Mouse (Mus musculus) left cerebral cortex, postnatal 25 days (tissue): ENCODE measurements at regions not wholly inside any gene's neighbourhood (a gene's known extent, or its start where the extent isn't known, plus 50 kb on each side); places are given as distances from the start of the nearest gene placed in this dataset.

Experiments
- DNase-seq, 2 experiments: peaks; one replicate each; pipeline ENCODE4 v3.0.0; 2022; ENCODE audit warnings: low spot score in 2 of 2, mixed read lengths in 1 of 2
- intact Hi-C: fragments of 180-260 bp; cut with DNase I; formaldehyde crosslinking; loops from one replicate; pipeline ENCODE4 v1.15.1; 2025

GRCm38 (mm10) chr8:49631286-49631685 lies 787.5 kb upstream of the Tenm3 start:
- peak; percentile 4 to 70 for DNase-seq
- intact Hi-C loops: no loop called here

- intact Hi-C loops: no loop called here
- DNase-seq: no peak
These were observed 784.3 kb upstream of the Tenm3 start for GRCm38 (mm10) chr8:49627966-49628495.

DNA sequence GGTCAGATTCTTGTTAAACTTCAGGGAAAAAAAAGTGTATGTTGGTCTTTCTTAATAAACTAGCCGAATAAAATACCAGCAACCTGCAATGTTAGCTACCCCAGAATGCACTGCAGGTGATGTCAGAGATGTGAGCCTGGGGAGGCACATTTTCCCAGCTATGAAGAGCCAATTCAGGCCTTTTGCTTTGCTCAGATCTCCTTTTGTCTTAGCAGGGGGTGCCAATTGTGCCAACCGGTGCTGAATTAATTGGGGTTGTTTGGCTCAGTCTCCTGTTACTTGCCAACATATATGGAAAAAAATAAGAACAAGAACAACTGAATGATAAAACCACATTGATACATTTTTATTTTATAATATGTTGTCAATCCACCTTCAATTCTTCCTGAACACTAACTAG lies 751.8 kb upstream of the Tenm3 start:
- DNase-seq: no peak
- intact Hi-C loops: no loop called here

DNA sequence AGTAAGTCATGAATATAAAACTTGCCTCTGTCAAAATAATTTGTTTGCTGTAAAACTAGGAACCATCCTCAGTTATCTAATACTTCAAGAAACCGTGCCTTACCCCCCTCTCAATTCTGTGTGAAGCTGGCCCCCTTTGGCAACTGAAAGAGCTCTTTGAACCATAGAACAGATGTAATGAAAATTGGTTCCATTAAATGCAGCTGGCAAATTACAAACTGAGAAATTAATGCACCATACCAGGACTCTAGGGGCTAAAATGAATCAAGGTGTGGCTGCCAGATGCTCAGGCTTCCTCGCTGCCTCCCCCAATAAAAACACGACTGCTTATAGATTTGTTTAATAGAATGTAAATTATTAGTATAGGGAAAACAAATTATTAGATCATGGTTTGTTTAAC lies 723.7 kb upstream of the Tenm3 start:
- DNase-seq: no peak
- intact Hi-C loops: no loop called here

DNA sequence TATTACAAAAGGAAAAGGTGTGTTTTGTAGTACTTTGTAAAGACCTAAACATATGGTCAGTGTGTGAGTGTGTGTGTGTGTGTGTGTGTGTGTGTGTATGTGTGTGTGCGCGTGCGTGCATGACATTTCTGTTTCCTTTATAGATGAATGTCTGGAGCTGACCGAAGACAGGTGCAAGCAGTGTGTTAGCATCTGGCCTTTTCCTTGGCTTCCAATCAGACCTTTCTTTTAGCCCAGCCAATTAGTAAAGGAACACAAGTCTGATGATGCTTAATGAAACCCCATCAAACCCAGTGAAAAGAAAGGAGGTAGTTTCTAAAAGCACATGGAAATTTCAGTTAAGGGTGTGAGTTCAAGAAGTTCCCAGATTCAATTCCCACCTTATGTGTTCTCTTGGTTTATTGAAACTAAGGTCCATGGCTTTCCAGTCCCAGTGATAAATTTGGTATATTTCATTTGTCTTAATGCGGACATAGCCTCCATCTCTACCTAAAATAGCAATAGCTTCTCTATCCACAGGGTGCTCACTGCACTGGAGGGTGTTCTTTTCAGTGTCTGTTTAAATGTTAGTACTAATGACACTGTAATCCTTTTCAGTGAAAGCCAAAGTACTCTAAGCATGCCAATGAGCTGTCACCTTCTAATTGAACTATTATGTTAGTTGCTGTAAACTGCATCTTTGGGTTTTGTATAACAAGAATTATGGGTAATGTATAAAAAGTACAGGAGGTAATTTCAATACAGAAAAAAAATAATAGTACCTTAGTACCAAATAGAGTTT lies 719.9 kb upstream of the Tenm3 start:
- intact Hi-C loops: no loop called here
- no peak for DNase-seq

DNA sequence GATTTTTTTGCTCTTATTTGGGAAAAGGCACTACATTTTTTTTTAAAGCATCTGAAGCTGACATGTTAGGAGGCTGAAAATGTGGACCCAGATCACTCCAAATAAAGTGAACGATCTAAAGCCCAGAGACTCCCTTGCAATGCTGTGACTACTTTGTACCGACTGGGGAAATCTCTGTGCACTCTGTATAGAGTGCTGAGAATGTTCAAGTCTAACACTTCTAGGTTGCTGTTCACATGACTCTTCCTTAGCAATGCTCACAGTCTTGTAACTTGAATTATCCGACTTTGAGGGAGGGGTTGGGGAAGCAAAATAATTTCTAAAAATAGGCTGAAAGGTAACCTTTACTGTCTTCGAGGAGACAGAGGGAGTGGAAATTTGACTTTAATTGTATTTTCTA lies 719.2 kb upstream of the Tenm3 start:
- intact Hi-C loops: no loop called here
- DNase-seq: no peak

GRCm38 (mm10) chr8:49555724-49556457 lies 712.1 kb upstream of the Tenm3 start:
- intact Hi-C loops: no loop called here
- peak; percentile 7 to 10 for DNase-seq

DNA sequence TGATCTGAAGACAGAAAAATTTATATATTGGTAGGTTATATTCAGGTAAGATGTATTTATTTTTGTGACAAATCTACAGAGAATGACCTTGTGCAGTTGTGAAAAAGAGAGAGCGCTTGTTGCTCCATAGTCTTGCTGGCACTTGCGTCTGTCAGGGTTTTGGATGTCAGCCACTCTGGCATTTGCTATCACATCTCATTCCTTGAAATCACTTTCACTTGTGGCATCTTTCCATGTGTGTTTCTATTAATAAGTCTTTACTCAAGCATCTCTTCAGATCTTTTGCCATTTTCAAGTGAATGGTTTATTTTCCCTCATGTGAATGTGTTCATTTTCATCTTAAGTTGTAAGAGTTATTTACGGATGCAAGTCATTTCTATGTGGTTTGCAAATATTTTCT lies 709.4 kb upstream of the Tenm3 start:
- intact Hi-C loops: no loop called here
- DNase-seq: no peak

DNA sequence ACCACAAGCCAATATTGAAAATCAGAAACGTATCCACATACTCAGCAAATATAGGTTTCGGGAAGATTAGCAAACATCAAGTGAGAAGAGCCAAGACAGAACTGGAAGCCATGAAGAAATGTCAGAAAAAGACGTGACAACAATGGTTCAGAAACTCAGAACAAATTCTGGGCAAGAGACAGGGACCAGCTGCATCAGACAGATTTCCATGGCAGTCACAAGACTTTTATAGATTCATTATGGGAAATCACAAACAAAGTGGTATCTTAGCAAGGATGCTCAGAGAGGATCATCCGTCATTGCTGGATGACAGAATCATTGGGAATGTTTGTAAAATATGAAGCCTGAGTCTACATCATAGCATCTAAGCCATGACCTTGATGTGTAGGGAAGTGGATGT lies 699.6 kb upstream of the Tenm3 start:
- intact Hi-C loops: no loop called here
- DNase-seq: peak in 1 of 2 experiments; percentile 8

- DNase-seq: no peak
- intact Hi-C loops: no loop called here
These were observed 697.6 kb upstream of the Tenm3 start for GRCm38 (mm10) chr8:49541337-49541736.

DNA sequence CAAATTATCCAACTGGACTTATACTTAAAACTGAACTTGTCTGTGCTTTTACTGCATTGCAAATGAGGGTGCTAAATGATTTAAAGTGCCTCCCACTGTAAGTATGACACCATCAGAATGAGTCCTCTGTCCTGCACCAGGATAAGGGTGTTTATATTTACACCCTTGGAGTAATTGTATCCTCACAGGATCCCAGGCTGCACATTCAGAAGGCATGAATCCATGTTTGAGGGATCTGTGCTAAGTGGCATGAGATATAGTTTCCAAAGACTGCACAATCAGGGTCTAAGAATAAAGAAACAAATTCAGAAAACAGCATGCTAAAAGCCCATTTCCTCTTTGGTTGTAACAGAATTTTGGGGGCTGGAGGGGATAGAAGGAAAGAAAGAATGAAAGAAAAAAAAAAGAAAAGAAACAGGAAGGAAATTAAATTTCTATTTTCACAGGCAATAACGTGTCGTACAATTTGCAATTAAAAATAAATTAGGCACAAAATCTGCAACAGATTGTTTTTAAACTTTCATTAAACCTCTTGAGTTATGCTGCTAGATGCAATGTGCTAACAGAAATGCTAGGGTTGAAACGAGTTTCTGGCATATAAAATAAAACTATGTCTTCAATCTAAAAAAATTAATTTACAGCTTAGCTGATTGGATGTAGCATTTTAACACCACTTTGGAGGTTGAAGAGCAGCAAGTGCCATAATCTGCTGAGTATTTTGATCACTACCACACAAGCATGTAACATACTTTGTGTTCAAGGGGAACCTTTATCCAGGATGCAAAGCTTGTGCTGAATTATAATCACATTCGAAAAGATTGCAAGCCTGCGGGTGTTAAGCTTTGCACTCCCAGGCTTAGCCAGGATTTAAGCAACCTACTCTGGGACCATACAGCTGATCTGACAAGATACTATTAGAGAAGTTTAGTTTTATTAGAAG lies 689.9 kb upstream of the Tenm3 start:
- intact Hi-C loops: no loop called here

GRCm38 (mm10) chr8:49529294-49529693 lies 685.5 kb upstream of the Tenm3 start:
- no peak for DNase-seq
- intact Hi-C loops: no loop called here

More for the DNA sequence above, 689.9 kb upstream of the Tenm3 start:
- no peak for DNase-seq

DNA sequence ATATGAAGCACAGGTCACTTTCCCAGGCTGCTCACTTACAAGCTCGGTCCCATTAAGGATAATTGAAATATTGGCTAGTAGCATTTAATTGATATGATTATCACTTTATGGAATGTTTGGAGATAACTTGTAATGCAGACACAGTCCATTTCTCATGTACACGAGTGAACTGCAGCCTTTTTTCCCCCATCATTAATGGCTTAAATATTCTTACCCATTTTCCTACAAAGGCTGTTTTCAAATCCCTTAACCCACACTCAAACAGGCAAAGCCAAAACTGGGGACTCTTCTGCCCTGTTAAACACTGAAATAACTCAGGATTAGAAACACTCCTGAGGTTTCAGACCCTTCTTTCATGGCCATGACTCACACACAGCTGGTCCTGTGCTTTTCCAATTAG lies 649.2 kb upstream of the Tenm3 start:
- intact Hi-C loops: no loop called here
- no peak for DNase-seq

DNA sequence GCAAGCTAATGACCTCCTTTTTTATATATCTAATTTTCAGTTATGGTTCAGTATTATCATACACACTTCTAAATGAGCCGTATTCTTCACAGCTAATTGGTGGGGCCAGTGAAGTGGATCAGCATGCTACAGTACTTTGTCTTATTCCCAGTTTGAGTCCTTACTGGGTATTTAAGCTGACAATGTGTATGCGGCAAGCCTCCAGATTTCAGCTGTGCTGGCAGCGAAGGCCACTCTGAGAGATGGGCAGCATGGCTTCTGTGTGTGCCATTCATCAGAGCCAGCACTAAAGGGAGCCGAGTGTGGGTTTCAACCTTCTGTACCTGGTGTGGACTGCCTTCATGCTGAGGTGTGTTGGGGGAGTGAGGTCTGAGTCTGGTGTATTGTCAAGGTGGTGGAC lies 641.5 kb upstream of the Tenm3 start:
- intact Hi-C loops: no loop called here
- no peak for DNase-seq

DNA sequence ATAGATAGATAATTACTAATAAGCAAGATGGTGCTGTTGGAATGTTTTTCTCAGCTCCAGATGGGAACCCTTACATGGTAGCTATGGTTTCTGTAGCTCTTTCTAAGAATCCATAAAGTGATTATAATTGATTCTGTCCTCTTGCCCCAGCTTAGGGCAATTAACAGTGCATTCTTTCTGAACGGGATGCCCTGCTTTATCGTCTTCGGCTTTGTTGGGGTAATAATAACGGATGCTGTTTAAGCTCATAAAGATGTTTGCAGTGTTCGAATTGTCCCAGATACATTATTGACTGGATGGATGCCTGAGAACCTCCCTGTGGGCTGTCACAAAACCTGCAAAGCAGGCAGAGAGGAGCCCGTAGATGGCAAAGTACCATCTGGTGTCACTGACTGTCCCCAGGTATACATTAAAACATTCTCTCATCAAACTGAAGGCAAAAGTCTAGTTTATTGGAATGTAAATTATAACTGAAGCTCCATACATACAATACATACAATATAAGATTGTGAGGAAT lies 637.8 kb upstream of the Tenm3 start:
- DNase-seq: no peak
- intact Hi-C loops: no loop called here

GRCm38 (mm10) chr8:49465911-49466518 lies 622.3 kb upstream of the Tenm3 start:
- intact Hi-C loops: no loop called here
- DNase-seq: no peak

- DNase-seq: no peak
- intact Hi-C loops: no loop called here
These were observed 621.3 kb upstream of the Tenm3 start for GRCm38 (mm10) chr8:49465070-49465469.

- intact Hi-C loops: no loop called here
These were observed 618.9 kb upstream of the Tenm3 start for GRCm38 (mm10) chr8:49462602-49463001.

GRCm38 (mm10) chr8:49461724-49462473 lies 618.1 kb upstream of the Tenm3 start:
- DNase-seq: no peak
- intact Hi-C loops: no loop called here

More at GRCm38 (mm10) chr8:49462602-49463001, 618.9 kb upstream of the Tenm3 start:
- no peak for DNase-seq
